Mouse (Mus musculus) embryo, embryonic 11.5 days (tissue): ENCODE measurements around the gene Msi2.
A peak's percentile ranks its signal among the peaks of the same experiment; 100 is the strongest.

Experiments
- DNase-seq: peaks from one replicate; pipeline ENCODE4 v3.0.0-alpha.2; 2012; ENCODE audit warnings: low read depth, low spot score

Gene Msi2

DNA sequence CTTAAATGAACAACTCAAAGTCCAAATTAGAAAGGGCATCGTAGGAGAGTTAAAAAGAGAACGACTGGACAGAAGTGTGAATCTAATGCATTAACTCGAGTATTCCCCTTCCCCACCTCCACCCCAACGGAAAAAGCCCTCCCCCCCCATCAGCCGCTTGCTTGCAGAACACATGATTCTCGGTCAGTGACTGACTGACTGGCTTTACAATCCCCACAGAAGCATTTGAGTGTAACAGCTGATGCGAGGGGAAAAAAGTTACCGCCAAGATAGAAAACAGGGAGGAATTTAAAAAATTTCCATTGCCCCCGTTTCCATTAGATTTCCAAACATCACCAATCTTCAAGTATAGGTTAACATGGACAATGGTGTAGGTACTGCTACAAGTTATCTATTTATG is 4.8 kb downstream of the Msi2 start:
- no peak for DNase-seq

DNA sequence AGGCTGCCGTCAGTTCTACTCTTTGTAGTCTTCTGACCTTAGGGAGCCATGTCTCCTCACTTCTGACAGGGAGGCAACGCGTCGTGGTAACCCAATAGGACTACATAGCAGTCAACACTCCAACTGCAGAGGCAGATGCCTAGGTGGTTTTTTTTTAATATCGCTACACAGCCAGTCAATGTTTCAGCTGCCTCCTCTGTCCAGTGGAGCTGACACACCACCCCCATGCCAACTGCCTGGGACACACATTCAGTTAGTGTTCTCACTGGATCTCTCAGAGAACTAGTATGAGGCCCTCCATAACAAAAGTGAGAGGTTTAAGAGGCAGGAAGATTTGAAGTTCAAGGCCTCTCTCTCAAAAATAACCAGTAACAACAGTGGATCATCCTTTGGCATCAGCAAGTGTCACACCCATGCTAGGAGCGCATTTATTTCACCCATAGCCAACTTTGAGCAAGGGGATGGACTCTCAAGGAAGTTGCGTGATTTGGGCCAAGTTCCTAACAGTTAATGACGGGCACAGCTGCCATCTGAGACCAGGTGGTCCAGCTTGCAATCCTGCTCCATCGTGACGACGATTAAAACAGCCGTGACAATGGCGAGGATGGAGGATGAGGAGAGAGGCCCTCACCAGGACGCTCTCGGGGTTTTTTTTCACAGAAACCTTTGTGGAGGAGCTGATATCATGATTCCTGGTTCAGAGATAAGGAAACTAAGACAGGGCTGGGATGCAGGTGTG is 8.3 kb downstream of the Msi2 start:
- no peak for DNase-seq

DNA sequence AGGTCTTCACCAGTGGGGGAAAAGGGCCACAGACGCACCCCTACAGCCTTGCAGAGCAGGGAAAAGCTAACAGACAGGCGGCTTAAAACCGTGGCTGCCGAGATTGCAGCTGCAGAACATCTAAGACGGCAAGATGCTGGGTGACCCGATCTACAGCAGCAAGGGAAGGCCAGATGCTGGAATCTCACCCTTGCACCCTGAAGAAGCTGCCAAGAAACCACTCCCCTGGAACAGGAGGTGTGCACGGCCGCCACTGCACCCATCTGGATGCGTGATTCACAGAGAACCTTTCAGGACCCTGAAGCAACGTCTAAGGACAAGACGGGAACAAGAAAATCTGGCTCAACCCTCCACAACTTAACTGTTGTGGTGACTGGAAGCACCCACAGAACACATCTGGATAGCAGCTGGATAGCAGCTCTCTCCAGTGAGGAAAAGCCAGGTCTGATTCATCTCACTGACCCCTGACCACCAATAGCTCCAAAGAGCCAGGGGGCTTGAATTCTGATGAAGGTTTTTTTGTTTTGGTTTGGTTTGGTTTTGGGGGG is 11.0 kb downstream of the Msi2 start:
- no peak for DNase-seq

DNA sequence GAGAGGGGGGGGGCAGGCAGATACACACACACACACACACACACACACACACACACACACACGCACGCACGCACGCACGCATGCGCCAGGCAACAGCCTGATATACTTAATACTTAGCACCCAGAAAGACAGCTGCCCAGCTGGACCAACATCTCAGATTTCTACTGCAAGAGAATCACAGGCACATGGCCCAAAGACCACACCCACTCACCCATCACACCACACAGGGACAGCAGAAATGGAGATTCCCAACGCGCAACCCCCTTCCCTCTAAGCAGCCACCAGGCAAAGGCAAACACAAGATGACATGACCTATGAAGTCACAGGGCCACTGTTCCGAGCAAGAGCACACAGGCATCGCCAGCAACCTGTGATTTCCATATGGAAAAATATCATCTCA is 13.6 kb downstream of the Msi2 start:
- no peak for DNase-seq

DNA sequence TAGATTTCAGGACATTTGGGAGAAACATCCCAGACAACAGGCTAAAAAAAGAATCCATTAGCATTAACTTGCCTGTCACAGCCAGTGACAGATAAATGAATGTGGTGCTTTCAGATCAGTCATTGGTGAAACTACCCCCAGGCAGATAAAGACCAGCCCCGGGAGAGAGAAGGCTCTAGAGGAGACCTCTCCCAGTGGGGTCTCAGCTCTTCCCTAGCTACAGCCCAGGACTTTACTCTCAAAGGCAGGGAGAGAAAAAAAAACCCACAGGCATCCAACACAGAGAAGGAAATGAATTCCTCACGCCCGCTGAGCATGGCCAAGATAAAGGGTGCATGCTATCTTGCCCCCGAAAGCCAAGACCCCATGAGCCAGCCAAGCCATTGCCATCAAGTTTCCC is 15.1 kb downstream of the Msi2 start:
- DNase-seq, result no peak

DNA sequence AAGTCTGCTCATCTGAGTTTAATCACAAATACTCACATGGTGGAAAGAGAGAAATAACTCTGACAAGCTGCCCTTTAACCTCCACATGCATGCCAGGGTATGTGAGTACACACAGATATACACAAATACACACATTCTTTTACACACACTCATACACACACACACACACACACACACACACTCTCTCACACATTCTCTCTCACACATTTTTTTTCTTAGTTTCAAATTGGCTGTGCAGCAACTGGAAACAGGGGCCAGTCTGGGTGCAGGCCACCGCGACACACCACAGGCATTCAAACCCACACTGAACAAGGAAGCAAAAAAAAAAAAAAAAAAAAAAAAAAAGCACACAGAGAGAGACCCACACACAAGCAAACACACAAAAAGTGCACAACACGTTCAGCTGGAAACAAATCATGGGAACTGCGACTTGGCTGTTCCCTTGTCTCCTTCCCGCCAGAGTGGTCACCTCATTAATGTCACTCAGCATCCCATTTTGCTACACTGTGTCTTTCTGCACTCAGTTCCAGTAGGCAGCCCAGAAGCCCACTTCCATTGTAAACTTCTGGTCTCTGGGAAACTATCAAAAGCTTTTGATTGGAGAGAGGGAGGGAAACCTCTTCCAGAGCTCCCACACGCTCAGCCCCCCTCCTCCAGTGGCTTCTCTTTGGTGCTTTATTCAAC is 16.2 kb downstream of the Msi2 start:
- no peak for DNase-seq

DNA sequence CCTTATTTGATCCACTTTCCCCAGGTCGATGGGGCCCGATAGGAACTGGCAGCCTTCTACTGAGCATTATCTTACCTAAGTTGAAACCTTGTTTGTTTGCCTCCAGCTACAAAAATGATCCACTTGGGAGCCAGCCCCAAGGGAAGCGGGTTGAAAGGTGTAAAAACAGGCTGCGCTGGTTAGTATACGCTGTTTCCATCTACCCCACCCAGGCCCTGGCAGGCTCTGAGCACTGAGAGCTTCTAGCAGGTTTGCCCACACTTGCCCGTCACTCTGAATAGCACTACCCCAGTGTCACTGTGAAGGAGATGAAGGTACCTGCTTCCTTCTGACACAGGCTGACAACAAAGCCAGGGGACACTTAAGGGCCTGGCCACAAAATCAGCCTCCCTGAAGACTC is 17.3 kb downstream of the Msi2 start:
- DNase-seq, result no peak

DNA sequence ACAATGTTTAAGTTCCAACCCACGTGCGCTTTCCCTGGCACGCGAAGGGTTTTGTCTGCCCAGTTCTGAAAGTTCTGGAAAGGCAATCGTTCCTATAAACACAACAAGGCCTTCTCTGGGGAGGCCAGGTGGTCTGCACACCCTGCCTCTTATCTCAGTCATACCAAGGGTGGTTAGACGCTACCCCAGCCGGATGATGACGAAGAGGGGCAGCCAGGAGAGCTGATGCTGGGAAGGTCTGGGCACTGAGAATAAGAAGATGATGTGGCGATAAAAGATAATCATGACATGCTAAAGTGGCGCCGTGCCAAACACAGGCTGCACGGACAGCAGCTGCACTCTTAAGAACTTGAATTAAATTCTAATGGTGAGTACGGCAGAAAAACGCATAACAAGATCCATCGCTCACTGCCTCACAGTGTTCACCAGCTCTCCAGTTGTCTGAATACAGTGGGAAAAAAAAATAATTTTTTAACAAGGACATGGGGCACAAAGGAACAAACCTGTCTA is 18.1 kb downstream of the Msi2 start:
- DNase-seq, result no peak

DNA sequence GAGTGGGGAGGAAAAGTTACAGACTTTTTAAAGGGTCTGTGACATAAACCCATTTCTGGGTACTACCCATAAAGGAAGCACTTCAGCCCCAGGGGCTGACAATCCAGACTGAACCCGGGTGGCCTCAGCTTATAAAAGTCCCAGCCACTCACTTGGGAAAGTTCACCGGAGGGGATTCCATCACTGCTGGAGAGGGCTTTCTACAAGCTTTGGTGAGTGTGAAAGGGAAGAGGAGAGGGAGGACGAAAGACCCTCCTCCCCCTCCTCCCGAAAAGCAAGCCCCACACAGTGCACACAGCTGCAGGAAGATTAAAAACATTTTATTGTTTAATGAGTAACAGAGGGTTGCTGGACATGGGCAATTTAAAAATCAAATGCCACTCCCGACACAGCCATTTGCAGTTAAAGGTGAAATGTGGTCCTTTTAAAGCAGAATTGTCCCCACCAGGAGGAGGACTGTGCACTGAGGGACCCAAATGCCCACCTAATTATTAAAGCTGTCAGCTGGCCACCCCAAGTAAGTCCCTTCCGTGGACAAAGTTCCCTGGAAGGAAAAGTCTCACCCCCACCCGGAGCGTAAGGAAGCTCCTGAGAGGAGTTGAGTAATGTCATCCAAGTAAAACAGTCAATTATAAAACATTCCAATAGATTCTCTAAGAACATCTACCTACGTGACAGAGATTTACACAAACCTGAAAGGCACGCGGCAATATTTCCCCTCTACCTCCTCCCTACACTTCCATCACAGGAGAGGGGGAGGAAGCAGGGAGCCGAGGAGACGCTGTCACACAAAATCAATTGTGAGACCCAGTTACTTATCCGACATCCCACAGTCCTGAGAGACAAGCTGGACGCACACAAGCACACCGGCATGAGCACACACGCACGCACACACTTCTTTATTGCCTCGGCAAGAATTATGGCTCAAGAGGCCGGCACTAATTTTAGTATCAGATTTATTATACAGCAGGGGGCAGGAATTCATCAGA is 24.1 kb downstream of the Msi2 start:
- DNase-seq, result no peak

DNA sequence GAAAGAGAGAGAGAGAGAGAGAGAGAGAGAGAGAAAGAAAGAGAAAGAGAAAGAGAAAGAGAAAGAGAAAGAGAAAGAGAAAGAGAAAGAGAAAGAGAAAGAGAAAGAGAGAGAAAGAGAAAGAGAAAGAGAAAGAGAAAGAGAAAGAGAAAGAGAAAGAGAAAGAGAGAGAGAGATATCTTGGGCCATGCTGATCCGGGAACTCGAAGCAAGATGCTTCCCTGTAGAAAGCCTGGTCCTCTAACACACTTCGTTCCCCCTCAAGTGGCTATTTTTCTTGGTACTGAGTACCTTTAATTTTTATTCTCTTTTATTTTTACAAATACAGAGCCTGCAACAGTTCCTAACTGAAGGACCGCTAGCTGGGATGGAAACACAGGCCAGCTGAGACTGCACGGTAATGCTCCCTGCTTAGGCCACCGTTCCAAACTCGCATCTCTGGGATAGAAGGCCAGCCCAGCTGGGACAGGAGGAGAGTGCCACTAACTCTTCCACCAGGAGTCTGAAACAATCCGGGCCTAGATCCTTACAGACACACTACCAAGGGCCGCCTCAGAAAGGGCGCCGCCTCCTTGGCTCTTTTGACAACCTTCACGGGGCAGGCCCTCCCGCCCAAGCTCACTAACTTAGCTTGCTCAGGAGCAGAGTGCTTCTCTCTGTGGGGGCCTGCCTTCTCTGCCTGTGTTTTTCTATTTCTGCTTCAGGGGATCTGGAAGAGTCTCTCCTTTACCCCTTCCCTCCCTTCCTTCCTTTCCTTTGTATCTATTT is 25.1 kb downstream of the Msi2 start:
- DNase-seq, result no peak

DNA sequence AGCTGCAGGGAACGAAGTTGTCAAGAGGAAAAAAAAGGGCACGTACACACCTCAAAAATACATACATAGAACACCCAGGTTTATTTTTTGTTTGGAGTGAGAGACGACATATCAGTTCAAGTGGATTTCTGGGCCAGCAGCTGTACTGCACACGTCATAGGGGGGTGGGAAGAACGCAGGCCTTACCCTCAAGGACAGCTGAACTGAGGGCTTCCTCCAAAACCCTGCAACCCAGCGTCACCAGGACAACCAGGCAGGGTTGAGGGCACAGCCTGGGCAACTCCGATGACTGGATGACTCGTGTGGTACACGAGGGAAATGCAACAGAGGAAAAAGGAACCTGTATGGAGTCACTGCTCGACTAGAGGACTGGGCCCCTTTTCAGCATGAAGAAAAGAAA is 25.9 kb downstream of the Msi2 start:
- no peak for DNase-seq

DNA sequence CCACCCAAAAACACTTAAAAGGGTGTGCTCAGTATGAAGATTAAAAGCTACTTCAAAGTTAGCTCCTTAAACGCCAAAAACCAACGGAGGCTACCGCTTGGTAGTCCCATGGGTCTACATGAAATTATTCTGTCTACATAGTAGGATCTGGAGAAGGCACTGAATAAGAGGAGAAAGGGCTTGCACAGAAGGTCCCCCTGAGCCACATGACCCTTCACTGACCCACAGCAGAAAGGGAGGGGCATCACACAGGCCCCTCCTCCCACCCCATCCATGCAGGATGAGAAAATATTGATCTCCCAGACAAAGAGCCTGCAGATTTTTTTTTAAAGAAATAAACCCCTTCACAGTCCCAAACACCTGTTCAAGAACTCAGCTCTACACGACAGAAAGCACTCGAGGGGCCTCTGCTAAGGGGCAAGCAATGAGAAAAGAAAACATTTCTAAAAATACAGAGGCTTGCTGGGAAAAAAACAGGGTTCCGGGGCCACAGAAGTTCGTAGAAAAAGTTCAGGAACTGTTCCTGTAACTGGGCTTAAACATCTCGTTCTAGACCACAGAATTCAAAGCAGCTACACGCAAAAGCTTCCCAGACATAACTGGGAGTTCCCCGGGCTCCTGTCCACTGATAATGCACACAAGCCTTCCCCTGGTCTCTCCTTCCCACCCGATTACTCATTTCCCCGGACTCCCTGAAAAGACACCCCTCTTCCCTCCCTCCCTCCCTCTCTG is 27.6 kb downstream of the Msi2 start:
- DNase-seq, result no peak

DNA sequence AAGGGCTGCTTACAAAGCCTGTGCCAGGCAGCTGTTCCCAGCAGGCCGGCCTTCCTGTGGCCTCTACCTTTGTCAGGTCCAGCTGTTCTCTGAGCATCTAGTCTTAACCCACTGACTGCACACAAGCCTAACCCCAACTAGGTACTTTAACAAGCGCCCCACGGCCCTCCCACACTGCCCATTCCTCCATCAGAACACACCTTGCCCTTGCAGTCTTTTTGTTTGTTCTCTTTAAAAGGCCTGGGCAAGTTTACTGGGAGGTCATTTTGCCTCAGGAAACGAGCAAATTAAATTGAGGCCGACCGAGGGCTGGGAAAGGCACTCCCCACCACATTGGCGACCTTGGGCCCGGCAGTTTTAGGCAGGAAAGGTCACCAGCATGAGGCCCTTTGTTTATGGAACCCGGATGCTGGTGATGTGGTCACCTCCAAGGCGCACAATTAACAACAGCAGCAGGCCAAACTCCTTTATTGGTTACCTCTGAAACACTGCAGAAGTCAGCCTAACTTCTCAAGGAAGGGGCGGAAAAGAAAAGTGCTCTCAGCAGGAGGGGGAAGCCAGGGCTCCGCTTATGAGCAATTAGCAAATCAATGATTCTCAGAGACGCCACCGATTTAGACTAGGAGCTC is 28.4 kb downstream of the Msi2 start:
- peak; percentile 23 for DNase-seq

DNA sequence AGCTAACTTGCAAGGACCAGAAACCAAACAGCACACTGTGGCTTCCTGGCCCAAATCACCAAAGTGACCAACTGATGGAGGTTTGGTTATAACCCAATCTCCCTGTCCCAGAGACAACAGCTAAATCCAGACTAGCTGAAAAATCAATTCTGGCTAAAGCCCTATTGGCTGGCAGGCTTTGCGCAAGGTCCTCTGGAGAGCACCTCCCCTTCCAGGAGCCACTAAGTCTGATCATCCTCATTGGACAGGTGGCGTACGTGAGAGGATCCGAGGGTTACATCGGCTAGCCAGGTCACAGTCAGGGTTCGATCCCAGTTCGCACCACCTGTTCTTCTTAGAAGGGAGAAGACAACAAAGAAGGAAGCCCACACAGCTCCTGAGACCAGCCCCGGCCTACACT is 29.7 kb downstream of the Msi2 start:
- no peak for DNase-seq

DNA sequence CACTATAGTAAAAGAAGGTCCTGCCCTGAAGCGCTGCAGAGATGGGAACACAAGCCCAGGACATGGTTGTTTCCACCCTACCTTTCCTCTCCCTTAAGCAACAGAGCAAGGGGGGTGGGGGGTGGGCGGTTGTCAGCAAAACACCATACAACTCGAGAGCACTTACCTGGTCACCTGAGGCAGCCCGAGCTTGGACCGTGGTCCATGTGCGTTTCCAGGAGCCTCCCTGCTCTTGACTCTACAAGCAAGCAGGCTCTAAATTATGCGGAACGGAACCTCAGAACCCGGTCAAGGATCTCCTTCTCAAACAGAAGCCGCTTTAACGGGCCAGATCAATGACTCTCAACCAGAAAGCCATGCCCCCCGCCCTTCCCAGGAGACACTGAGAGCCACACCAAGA is 30.6 kb downstream of the Msi2 start:
- DNase-seq, result no peak

DNA sequence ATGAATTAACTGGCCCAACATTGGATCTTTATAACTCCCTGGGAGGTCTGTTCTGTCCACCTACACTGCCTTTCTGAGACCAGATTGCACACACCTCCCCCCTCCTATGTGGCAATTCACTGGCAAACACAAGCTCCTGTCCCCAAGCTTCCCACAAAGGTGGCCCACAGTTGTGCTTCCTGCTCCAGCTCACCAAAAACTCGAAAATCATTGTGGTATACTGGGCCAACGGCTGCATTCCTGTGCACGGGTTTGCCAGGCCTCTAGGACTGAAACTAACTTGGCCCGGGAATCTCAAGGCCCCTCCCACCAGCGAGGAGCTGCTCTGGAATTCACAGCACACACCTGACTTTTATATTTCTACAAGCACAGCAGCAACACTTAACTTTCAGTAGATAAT is 31.3 kb downstream of the Msi2 start:
- no peak for DNase-seq

DNA sequence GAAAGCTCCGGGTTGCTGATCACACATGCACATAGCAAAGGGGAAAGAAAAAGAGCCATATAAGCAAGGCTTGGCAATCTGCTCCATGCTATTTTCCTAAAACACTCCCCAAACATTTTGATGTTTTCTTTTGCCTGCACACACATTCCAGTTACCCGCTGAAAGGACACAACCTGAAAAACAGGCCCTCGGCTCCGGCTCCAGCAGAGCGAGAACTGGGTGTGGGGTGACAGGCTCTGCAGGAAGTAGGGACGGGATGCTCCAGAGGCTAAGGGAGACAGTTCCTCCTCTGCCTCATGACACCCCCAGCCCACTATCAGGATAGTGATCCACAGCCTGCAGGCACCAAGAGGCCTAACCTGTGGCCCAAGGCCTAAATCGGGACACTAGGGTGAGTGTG is 32.3 kb downstream of the Msi2 start:
- no peak for DNase-seq

DNA sequence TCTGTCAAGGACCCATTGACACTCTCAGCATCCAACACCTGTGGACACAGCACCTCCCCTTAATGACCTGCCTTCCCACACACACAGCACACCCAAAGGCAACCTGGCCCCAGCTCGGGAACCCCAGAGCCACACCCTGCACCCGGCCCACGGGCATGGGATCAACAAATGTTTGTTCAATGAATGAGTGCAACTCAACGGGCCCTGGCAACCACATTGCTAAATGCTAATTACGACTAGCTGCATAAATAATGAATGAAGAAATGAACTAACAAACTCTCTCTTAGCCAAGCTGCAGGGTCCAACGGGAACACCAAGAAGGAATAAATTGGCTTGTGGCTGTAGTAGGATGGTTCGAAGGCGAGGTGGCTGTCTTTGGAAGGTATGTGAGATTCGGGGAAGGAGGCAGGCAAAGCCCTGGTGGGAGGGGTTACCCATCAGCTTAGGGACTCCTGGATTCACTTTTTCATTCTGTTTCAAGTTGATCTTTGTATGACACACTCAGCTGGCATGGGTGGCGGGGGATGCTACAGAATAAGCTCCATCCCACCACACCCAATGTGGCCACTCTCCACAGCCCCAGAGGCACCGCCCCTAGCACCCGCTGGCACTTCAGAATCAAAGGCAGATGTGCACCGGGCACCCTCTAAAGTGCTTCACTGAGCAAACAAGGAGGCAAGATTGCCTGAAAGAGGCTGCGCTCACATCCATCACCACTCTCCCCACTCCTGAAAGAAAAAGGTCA is 35.1 kb downstream of the Msi2 start:
- no peak for DNase-seq

DNA sequence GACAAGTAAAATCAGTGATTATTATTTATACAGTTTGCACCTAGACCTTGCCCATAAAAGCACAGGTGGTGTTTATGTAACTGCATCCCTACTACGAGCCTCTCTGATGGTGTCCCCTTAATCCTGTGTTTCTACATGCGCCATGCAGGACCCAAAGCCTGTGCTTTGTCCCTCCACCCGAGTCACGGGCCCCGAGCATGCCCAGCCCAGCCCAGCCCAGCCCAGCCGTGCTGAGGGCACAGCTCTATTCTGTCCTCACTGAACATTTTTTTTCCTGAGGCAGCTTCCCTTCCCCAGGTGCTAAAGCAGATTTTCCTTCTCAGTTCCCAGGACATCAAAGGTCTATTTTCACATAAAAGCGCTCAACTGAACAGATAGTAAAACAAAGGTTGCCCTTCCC is 41.0 kb downstream of the Msi2 start:
- DNase-seq, result no peak
